Mouse (Mus musculus) bone marrow, adult 2 months (tissue): ENCODE data around the gene Rif1. TPM values are rescaled to one million over a fixed set of nuclear protein-coding genes. Genes with fewer than 3 reads are reported as not detected.
"Not testable (repeated sequence)": the region's sequence is repeated elsewhere in the genome, so short reads cannot be mapped to it uniquely, and the experiment has no call there.

ENCODE experiments used
- H3K27ac ChIP-seq: fragments of 200-500 bp; 2 replicates; pipeline ENCODE4 v1.5.1; 2012; ENCODE audit warnings: low read depth, mild to moderate bottlenecking, control low read depth, inconsistent platforms, low read length; ENCODE audit not compliant: control insufficient read depth, poor library complexity, insufficient read depth
- H3K4me1 ChIP-seq: fragments of 200-500 bp; 2 replicates; pipeline ENCODE4 v1.6.1; 2011; ENCODE audit warnings: low read length; ENCODE audit not compliant: control insufficient read depth, insufficient read depth
- H3K4me3 ChIP-seq: fragments of 200-500 bp; replicated peaks from 2 replicates; pipeline ENCODE3; 2011; ENCODE audit warnings: mild to moderate bottlenecking, low read depth, low read length, control low read depth; ENCODE audit not compliant: control insufficient read depth
- CTCF ChIP-seq: fragments of 200-500 bp; IDR thresholded peaks from 2 replicates; pipeline ENCODE4 v1.5.1; 2011; ENCODE audit warnings: low read length, control low read depth; ENCODE audit not compliant: control insufficient read depth, insufficient read depth
- POLR2A ChIP-seq: fragments of 200-500 bp; IDR thresholded peaks from 2 replicates; pipeline ENCODE4 v1.6.1; 2011; ENCODE audit warnings: low read depth, mild to moderate bottlenecking, control low read depth, low read length, borderline replicate concordance; ENCODE audit not compliant: control insufficient read depth
- WGBS: fragments of 180-500 bp; shearing (Covaris S2); methylation state at CpG from one replicate; pipeline ENCODE4 v1.1.7; 2018; 5-methylcytosine and 5-hydroxymethylcytosine counted together
- polyA plus RNA-seq: library from polyadenylated mRNA; stranded (reverse); fragments of >200 nt; gene quantifications from 2 replicates; pipeline ENCODE4 v1.2.4, GENCODE M21; 2011; ENCODE audit warnings: low replicate concordance; ENCODE audit not compliant: missing spikeins, insufficient read depth, insufficient read length

Gene Rif1
- polyA plus RNA-seq, 1 experiment, result 15.2 TPM

- Histone ChIP-seq H3K4me1 (no peaks in the 10 kb centered on the region), H3K4me3 (no peak overlapping the region), H3K27ac (no peak overlapping the region)
- WGBS, result 90% methylated on average over 3 of the region's 3 CpGs
- TF ChIP-seq CTCF (no peak), POLR2A (no peak)
Measured at GRCm38 (mm10) chr2:52084013-52084412, 11.4 kb downstream of the Rif1 start.

- no peak overlapping the region for H3K4me3 ChIP-seq
- 86% methylated on average over 2 of the region's 2 CpGs for WGBS
- H3K27ac ChIP-seq, result no peak overlapping the region
- TF ChIP-seq POLR2A, result no peak
- no peak for TF ChIP-seq CTCF
- no peaks in the 10 kb centered on the region for H3K4me1 ChIP-seq
Measured at GRCm38 (mm10) chr2:52084571-52084970, 11.9 kb downstream of the Rif1 start.

GRCm38 (mm10) chr2:52114086-52114485 lies 41.5 kb downstream of the Rif1 start:
- TF ChIP-seq CTCF (no peak), POLR2A (no peak)
- 96% methylated on average over 1 of the region's 1 CpGs for WGBS
- Histone ChIP-seq H3K4me1 (no peaks in the 10 kb centered on the region), H3K27ac (no peak overlapping the region), H3K4me3 (no peak overlapping the region)

GRCm38 (mm10) chr2:52131370-52131769 lies 58.7 kb downstream of the Rif1 start:
- H3K4me1 ChIP-seq, H3K27ac ChIP-seq, H3K4me3 ChIP-seq: not testable (repeated sequence)
- 94% methylated on average over 20 of the region's 20 CpGs for WGBS

- TF ChIP-seq POLR2A, result no peak
- no peak for TF ChIP-seq CTCF
- no peak overlapping the region for H3K4me3 ChIP-seq
- 86% methylated on average over 2 of the region's 2 CpGs for WGBS
- H3K4me1 ChIP-seq, result no peaks in the 10 kb centered on the region
- no peak overlapping the region for H3K27ac ChIP-seq
Measured at GRCm38 (mm10) chr2:52133351-52133750, 60.7 kb downstream of the Rif1 start.

- WGBS, result 65% methylated on average over 3 of the region's 3 CpGs
- TF ChIP-seq CTCF (no peak), POLR2A (no peak)
- Histone ChIP-seq H3K4me3 (no peak overlapping the region), H3K4me1 (no peaks in the 10 kb centered on the region), H3K27ac (no peak overlapping the region)
Measured at GRCm38 (mm10) chr2:52153064-52153463, 80.4 kb downstream of the Rif1 start.

- Histone ChIP-seq H3K4me1 (no peaks in the 10 kb centered on the region; the same call in 1 of the 2 replicates), H3K4me3 (no peak overlapping the region), H3K27ac (no peak overlapping the region)
- TF ChIP-seq CTCF, result no peak
- no peak for TF ChIP-seq POLR2A
- WGBS, result 72% methylated on average over 7 of the region's 7 CpGs
Measured at GRCm38 (mm10) chr2:52169243-52170005, 96.8 kb downstream of the Rif1 start.

Other genes with a start within 250 kb of the Rif1 start
- 20.0 and 26.1 TPM in 2 replicates for gene Rbm43, start 137.7 kb upstream of the Rif1 start, polyA plus RNA-seq
- 12.8 and 32.0 TPM in 2 replicates for gene Nmi, start 99.3 kb upstream of the Rif1 start, polyA plus RNA-seq
- not detected in 2 replicates for gene Tnfaip6, start 34.8 kb upstream of the Rif1 start, polyA plus RNA-seq